Mouse (Mus musculus) CD4-positive helper T cell, adult 2 months (primary cell): ENCODE data around the gene Aox2.

Source experiments
- DNase-seq: peaks from one replicate; pipeline ENCODE4 v3.0.0-alpha.2; 2012; ENCODE audit warnings: low read depth, missing footprints, low spot score

Gene Aox2

DNA sequence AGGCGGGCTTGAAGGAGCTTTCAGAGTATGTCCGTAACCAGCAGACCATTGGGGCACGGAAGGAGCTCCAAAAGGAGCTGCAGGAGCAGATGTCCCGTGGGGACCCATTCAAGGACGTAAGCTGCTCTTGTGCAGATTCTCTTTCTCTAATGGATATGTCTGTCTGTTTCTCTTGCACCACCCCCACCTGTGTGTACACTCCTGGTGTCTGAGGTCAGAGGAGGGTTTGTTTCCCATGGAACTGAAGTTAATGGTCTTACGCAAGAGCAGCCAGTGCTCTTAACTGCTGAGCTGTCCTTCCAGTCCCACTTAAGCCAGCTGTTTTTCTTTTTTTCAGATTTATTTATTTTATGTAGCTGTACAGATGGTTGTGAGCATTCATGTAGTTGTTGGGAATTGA lies 123.3 kb downstream of the Aox2 start:
- peak; percentile 0 for DNase-seq

DNA sequence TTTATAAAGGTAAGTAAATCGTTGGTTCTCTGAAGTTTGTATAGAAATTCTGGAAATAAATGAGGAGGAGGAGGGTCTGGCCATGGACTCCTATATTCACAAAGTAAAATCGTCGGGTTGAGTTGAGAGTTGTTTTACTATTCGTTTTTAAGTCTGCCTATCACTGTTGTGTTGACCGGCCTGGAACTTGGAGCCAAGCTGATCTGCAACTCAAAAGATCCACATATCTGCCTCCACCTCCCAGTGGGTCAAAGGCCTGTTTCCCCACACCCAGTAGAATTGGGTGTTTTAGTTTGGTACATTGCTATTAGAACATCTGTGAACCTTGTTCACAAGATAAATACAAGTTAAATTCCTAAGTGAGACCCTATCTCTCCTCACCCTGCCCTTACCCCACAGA lies 125.6 kb downstream of the Aox2 start:
- DNase-seq, result no peak

DNA sequence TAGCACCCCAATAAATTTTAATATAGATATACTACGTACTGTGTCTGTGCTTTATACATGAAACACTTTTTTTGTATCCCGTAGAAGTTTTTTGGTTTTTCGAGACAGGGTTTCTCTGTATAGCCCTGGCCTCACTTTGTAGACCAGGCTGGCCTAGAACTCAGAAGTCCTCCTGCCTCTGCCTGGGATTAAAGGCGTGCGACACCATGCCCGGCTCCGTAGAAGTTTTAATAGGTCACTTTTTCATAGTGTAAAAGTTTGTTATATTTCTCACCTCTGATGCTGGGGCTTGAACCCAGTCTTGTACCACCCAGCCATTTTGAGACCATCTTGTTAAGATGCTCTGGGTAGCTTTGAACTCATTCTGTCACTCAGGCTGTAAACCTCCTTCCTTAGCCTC lies 129.2 kb downstream of the Aox2 start:
- DNase-seq, result no peak

DNA sequence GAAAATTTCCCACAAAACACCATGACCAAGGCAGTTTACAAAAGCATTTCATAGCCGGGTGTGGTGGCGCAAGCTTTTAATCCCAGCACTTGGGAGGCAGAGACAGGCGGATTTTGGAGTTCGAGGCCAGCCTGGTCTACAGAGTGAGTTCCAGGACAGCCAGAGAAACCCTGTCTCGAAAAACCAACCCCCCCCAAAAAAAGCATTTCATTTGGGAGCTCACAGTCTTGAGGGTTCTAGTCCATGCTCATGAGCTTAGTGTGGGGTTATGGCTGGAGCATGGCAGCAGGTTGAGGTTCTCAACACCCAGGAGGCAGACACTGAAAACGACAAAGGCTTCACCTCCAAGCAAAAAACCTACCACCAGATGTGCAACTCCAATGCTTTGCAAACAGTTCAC lies 130.0 kb downstream of the Aox2 start:
- no peak for DNase-seq

DNA sequence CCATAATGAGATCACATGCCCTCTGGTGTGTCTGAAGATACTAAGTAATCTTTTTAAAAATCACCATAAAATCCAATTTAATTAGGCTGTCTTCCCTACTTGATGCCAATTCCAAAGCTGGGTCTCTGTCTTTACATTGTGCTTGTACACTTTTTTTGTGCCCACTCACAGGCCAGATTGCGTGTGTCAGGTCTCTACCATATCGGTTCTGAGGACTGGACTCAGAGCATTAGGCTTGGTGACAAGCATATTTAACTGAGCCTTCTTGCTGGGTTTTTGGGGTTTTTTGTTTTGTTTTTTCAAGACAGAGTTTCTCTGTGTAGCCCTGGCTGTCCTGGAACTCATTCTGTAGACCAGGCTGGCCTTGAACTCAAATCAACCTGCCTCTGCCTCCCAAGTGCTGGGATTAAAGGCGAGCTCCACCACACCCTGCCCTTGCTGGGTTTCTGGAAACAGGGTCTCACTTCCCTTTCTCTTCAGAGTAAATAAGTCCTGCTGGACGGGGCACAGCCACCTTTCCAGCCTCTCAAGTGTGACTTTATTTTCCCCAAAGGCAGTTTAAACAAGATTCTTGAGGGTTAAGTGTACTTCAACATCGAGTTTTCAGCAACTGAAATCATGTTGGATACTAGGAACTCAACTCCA lies 131.5 kb downstream of the Aox2 start:
- no peak for DNase-seq

DNA sequence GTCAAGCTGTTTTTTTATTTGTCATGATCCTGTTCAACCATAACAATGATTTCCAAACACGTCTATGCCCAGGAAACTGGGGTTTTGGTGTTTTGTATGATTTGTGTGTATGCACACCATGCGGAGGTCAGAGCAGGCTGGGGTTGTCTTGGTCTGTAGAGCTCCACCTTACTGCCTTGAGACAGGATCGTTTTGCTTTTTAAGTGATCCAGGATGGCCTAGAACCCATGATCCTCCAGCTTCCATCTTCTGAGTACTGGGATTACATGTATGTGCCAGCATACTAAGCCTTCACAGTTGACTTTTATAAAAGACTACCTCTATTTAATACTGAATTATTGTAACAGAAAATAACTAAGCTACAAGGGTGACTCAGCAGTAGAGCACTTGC lies 132.1 kb downstream of the Aox2 start:
- DNase-seq, result no peak

DNA sequence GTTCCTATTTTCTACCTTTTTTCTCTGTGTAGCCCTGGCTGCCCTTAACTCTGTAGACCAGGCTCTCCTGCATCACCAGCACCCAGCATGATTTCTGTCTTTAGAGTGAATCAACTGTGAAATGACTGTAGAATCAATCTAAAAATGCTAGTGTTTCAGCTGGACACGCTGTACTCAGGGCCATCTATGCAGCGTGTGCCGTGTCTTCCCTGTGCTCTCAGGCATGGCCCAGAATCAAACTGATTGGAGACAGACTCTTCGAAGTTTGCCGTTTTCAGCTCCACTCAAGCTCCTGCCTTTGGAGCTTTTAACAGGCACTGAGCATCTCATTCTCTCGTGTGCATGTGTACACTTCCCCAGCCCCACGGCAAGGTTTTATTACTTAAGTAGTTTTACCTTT lies 132.7 kb downstream of the Aox2 start:
- no peak for DNase-seq

DNA sequence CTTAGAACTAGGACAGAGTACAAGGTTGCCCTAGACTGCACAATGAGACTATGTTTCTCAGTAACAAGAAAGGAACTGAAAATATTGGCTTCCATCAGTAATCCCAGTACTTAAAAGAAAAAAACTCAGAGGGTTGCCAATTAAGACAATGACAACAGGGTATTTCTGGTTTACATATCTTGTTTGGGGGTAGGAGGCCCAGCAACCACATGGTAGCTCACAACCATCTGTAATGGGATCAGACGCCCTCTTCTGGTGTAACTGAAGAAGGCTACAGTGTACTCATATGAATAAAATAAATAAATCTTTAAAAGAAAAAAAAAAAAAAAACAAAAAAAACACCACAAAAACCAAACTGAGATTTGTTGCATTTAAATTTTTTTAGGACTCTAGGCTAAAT lies 137.3 kb downstream of the Aox2 start:
- peak; percentile 63 for DNase-seq

DNA sequence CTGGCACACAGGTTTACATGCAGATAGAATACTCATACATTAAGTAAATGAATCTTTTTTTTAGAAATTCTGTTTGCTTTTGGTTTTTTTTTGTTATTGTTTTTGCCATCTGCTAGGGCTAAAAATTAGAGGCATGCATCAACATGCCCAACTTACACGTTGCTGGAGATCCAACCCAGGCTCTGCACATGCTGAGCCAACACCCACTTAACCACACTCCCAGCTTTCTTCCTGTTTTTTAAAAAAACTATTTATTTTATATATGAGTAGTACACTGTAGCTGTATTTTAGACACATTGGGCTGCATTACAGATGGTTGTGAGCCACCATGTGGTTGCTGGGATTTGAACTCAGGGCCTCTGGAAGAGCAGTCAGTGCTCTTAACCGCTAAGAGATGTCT lies 137.9 kb downstream of the Aox2 start:
- DNase-seq, result no peak

DNA sequence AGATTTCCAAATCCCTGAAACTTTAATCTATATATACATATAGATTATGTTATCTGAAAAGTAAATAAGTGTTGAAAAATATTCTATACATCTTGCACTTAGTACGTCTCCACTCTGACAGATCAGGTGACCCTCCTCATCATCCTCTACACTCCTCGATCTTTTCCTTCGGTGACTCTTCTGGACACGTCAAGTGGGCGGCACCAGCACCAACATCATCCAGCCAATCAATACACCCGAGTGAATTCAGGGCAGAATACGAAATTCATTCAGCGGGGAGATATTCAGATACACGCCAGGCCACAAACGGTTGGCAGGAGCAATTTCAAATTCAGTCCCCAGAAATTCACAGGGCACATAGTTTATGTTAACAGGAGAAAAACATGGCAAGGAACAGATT lies 141.9 kb downstream of the Aox2 start:
- DNase-seq, result no peak

DNA sequence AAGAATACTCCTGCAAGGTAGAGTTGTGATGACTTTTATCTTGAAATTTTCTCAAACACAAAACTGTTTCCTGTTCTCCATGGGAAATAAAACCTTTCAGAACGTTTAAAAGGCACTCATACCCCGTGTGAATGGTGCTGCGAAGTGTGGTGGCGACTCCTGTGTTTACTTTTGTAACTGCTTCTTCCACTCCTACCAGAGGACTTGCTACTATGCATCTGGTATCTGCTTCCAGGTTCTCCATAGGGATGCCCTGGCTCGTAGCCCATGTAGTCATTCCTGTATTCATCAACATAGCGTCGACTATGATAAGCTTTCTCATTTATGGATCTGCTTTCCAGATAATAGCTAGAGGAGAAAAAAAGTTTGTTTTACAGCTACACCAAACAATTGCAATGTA lies 142.8 kb downstream of the Aox2 start:
- peak; percentile 51 for DNase-seq

DNA sequence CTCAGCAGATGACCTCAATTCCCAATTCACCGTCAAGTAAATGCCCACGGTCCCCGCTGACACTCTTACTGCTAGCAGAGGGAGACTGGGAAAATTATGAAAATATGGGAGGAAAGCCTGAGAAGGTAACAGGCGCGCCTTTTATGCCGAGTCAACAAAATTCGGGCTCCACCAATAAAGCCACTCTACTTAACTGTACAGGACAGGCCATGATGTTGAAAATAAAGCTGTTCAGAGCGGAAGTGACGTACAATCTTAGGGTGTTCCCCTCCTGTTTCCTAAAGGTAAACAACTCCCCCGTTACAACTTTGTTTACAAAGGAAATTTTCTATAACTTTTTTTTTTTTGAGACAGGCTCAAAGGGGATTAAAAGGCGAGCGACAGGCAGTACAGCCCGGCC lies 144.8 kb downstream of the Aox2 start:
- DNase-seq, result peak; percentile 91

DNA sequence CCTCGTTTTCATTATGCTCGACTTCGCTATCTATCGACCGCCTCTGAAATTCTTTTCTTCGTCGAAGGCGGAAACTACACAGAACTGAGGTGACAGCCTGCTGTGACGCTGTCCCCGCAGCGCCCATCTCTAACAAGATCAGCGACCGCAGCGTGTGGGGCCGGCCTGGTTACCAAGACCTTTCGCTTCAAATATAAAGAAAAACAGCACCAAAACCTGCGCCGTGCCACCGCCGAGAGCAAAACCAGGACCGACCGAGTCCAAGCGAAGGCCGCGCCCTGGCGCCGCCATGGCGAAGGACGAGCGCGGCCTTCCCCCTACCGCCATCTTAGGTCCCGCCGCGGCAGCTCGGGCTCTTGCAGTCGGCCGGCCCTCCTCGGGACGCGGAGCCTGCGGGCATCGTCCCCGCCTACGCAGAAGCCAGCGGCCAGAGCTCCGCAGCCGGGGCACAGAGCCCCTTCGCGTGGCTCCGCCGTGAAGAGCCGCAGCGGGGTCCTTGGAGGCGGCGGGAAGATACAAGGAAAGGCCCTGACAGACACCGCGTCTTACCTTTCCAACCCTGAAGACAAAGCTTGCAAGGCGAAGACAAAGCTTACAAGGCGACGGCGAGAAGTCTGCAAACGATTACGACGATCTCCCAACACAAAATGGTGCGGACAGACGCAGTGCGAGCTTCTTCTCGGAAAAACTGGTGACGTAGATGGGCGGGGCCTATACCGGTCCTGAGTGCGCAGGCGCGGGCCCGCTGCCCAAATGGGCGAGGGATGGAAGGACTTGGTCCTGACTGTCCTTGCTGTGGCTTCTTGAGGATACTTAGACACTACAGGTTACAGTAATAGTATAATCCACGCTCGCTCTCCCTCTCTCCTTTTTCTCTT lies 145.5 kb downstream of the Aox2 start, which contains the start of gene Clk1:
TSS of gene Clk1 (minus strand) at position 696 of the 878 bp plus-strand sequence.
- DNase-seq, result peak; percentile 93

DNA sequence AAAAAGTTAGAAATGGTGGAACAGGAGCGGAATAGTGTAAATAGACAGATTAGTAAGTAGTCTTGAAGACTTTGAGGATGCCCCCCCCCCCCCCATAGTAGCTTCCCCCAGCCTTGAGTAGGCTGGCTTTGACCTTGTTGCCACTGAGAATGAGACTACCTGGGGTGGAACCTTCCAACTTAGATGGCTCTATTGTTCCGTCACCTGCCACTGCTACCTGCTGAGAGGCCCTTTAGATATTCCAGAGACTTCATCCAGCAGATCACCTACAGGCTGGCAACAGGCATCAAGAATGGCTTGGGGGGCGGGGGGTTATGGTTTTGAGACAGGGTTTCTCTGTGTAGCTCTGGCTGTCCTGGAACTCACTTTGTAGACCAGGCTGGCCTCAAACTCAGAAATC lies 146.4 kb downstream of the Aox2 start:
- no peak for DNase-seq
